Mouse (Mus musculus) MEL (cell line): ENCODE data around the gene Gna11. TPM values are rescaled to one million over a fixed set of nuclear protein-coding genes. Genes with fewer than 3 reads are reported as not detected.

Experiments used
- DNase-seq: peaks from one replicate; pipeline ENCODE4 v3.0.0; 2011; ENCODE audit warnings: low read depth, low spot score
- H3K27ac ChIP-seq: 2 replicates; pipeline ENCODE4 v1.5.1; 2012; ENCODE audit warnings: low read depth, mild to moderate bottlenecking, control low read depth, low read length, moderate library complexity; ENCODE audit not compliant: control insufficient read depth
- H3K27me3 ChIP-seq, 2 experiments: fragments of 150-350 bp in 1 of 2; sonication (generic) in 1 of 2; 2 replicates each; pipeline ENCODE4 v1.6.1; 2012; ENCODE audit warnings: low read length in 2 of 2, mild to moderate bottlenecking in 2 of 2, improper control_type of control experiment in 1 of 2, moderate library complexity in 1 of 2; ENCODE audit not compliant: insufficient read depth in 2 of 2, control insufficient read depth in 1 of 2
- H3K36me3 ChIP-seq, 2 experiments: 2 replicates each; pipeline ENCODE4 v1.6.1; 2012 to 2014; ENCODE audit warnings: low read length in 2 of 2, improper control_type of control experiment in 1 of 2, inconsistent platforms in 1 of 2, mild to moderate bottlenecking in 1 of 2; ENCODE audit not compliant: insufficient read depth in 2 of 2, control insufficient read depth in 1 of 2
- H3K4me1 ChIP-seq, 2 experiments: fragments of 150-350 bp in 1 of 2; sonication (generic) in 1 of 2; 2 replicates each; pipeline ENCODE4 v1.6.1; 2012; ENCODE audit warnings: low read length in 2 of 2, improper control_type of control experiment in 1 of 2, mild to moderate bottlenecking in 1 of 2; ENCODE audit not compliant: insufficient read depth in 2 of 2, control insufficient read depth in 1 of 2
- H3K4me3 ChIP-seq, 2 experiments: fragments of 150-350 bp in 1 of 2; sonication (generic) in 1 of 2; 2 replicates each; pipeline ENCODE4 v1.5.1; 2012; ENCODE audit warnings: low read depth in 2 of 2, low read length in 2 of 2, mild to moderate bottlenecking in 2 of 2, moderate library complexity in 2 of 2, control low read depth in 1 of 2, improper control_type of control experiment in 1 of 2; ENCODE audit not compliant: control insufficient read depth in 1 of 2, insufficient read depth in 1 of 2
- H3K79me2 ChIP-seq: 2 replicates; pipeline ENCODE4 v1.6.1; 2012; ENCODE audit warnings: mild to moderate bottlenecking, low read length, moderate library complexity; ENCODE audit not compliant: control insufficient read depth, poor library complexity, insufficient read depth
- H3K9ac ChIP-seq: 2 replicates; pipeline ENCODE4 v1.6.1; 2012; ENCODE audit warnings: low read depth, mild to moderate bottlenecking, control low read depth, low read length, moderate library complexity; ENCODE audit not compliant: control insufficient read depth, poor library complexity, severe bottlenecking
- H3K9me3 ChIP-seq: fragments of 150-350 bp; sonication (generic); replicated peaks from 2 replicates; pipeline ENCODE4 v1.6.1; 2012; ENCODE audit warnings: mild to moderate bottlenecking, low read length, improper control_type of control experiment, moderate library complexity; ENCODE audit not compliant: insufficient read depth
- BHLHE40 ChIP-seq: IDR thresholded peaks from 2 replicates; pipeline ENCODE4 v1.6.1; 2012; ENCODE audit warnings: low read depth, mild to moderate bottlenecking, inconsistent platforms, low read length, improper control_type of control experiment, borderline replicate concordance
- CHD1 ChIP-seq: IDR thresholded peaks from 2 replicates; pipeline ENCODE4 v1.6.1; 2012; ENCODE audit warnings: low read depth, mild to moderate bottlenecking, inconsistent platforms, low read length, improper control_type of control experiment
- CTCF ChIP-seq, 3 experiments: IDR thresholded peaks in 2 of 3; conservative IDR thresholded peaks in 1 of 3; 2 replicates each; pipeline ENCODE4 v1.5.1; 2011 to 2012; ENCODE audit warnings: low read length in 3 of 3, low read depth in 2 of 3, mild to moderate bottlenecking in 2 of 3, improper control_type of control experiment in 1 of 3, inconsistent platforms in 1 of 3, mixed read lengths in 1 of 3, moderate library complexity in 1 of 3; ENCODE audit not compliant: control insufficient read depth in 1 of 3, insufficient read depth in 1 of 3, poor library complexity in 1 of 3, severe bottlenecking in 1 of 3
- E2F4 ChIP-seq: IDR thresholded peaks from 2 replicates; pipeline ENCODE4 v1.6.1; 2011; ENCODE audit warnings: low read depth, low read length, improper control_type of control experiment, borderline replicate concordance
- GABPA ChIP-seq: IDR thresholded peaks from 2 replicates; pipeline ENCODE4 v1.6.1; 2012; ENCODE audit warnings: low read depth, mild to moderate bottlenecking, inconsistent platforms, low read length, improper control_type of control experiment, moderate library complexity
- JUND ChIP-seq: IDR thresholded peaks from 2 replicates; pipeline ENCODE4 v1.6.1; 2011; ENCODE audit warnings: low read depth, mild to moderate bottlenecking, improper control_type of control experiment, low read length
- MEF2A ChIP-seq: IDR thresholded peaks from 2 replicates; pipeline ENCODE4 v1.6.1; 2014; ENCODE audit warnings: low read depth, mild to moderate bottlenecking, inconsistent platforms, low read length, improper control_type of control experiment; ENCODE audit not compliant: poor library complexity, insufficient replicate concordance, severe bottlenecking; ENCODE audit errors: extremely low read depth
- MYC ChIP-seq: IDR thresholded peaks from 2 replicates; pipeline ENCODE4 v1.6.1; 2011; ENCODE audit warnings: low read depth, mild to moderate bottlenecking, low read length, improper control_type of control experiment, moderate library complexity
- NELFE ChIP-seq: IDR thresholded peaks from 2 replicates; pipeline ENCODE4 v1.6.1; 2011; ENCODE audit warnings: low read depth, low read length, improper control_type of control experiment
- POLR2A ChIP-seq, 2 experiments: IDR thresholded peaks; 2 replicates each; pipeline ENCODE4 v1.6.1; 2011 to 2012; ENCODE audit warnings: low read length in 2 of 2, mild to moderate bottlenecking in 2 of 2, control low read depth in 1 of 2, improper control_type of control experiment in 1 of 2, low read depth in 1 of 2, moderate library complexity in 1 of 2; ENCODE audit not compliant: control insufficient read depth in 1 of 2, insufficient read depth in 1 of 2, poor library complexity in 1 of 2
- RAD21 ChIP-seq: IDR thresholded peaks from 2 replicates; pipeline ENCODE4 v1.6.1; 2011; ENCODE audit warnings: mild to moderate bottlenecking, low read depth, low read length, improper control_type of control experiment
- RCOR1 ChIP-seq: IDR thresholded peaks from 2 replicates; pipeline ENCODE4 v1.6.1; 2012; ENCODE audit warnings: low read depth, mild to moderate bottlenecking, inconsistent platforms, low read length, improper control_type of control experiment
- SIN3A ChIP-seq: IDR thresholded peaks from 2 replicates; pipeline ENCODE4 v1.6.1; 2012; ENCODE audit warnings: low read length, improper control_type of control experiment, inconsistent platforms
- TCF12 ChIP-seq: IDR thresholded peaks from 2 replicates; pipeline ENCODE4 v1.6.1; 2014; ENCODE audit warnings: low read depth, mild to moderate bottlenecking, inconsistent platforms, low read length, improper control_type of control experiment, moderate library complexity
- polyA plus RNA-seq, 2 experiments: library from polyadenylated mRNA; stranded (reverse) in 1 of 2; unstranded in 1 of 2; fragments of >175 nt in 1 of 2; fragments of >200 nt in 1 of 2; gene quantifications; 2 replicates each; pipeline versions ENCODE4 v1.2.1 to v1.2.4; 2012; ENCODE audit warnings: low replicate concordance in 2 of 2, low read depth in 1 of 2; ENCODE audit not compliant: insufficient read length in 2 of 2, insufficient read depth in 1 of 2, missing spikeins in 1 of 2
- total RNA-seq: library from RNA; depleted of rRNA; stranded (reverse); fragments of 300-350 nt; gene quantifications from 2 replicates; pipeline ENCODE4 v1.2.3, GENCODE M21; 2012

The Gna11 gene
- total and polyA plus RNA-seq, 3 experiments: 14.1 to 18.4 TPM; not detected in 1

GRCm38 (mm10) chr10:81496264-81496901 is 48.6 kb downstream of the Gna11 start, which contains the start of gene Ncln (continued):
- TF ChIP-seq BHLHE40 (no peak), GABPA (peak; percentile 64; the same call in 1 of the 2 replicates), NELFE (peak; percentile 90)

DNA sequence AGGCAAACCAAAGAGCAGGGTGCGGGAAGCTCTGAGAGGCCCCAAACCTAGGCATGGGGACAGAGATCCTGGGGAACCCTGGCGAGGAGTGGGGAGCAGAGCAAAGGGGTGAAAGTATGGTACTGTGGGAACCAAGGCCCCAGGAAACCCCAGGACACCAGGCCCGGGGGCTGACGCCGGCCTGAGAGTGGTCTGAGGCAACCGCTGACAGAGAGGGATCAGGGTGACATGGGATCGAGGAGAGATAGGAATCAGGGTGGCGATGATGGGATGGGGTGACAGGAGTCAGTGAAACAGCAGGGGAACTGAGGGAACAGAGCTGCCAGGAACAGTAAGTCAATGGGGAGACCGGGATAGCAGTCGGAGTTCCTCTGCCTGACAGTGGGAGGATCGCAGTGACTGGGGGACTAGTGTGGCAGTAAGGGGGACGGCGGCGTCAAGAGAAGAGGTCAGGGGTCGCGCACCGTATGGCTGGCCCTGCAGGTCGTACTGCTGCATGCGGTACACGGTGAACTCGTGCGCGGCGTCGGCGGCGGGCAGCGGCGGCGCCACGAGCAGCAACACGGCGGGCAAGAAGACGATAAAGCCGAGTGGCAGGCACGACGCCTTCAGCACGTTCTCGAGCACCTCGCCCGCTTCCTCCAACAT is 49.2 kb downstream of the Gna11 start:
- Histone ChIP-seq H3K36me3 (peaks cover 0 to 14% of the 10 kb centered on the region in 2 experiments; a peak in 3 of 4 replicates), H3K4me1 (peaks cover 0 to 28% of the 10 kb centered on the region in 2 experiments; a peak in 3 of 4 replicates), H3K27ac (peak overlapping the region; percentile 54), H3K4me3 (peak overlapping the region; percentile 55 to 76)
- DNase-seq: no peak
- TF ChIP-seq RCOR1: no peak
- TF ChIP-seq MYC: 0 out of 2 replicates have a peak, but pooled peaks have one; percentile 27
- TF ChIP-seq CTCF (IDR thresholded peaks at IDR 0.05 in 2 of 3, conservative IDR thresholded peaks at IDR 0.05 in 1 of 3; ENCODE audit: control insufficient read depth in 1 of 3, insufficient read depth in 1 of 3, low read depth in 2 of 3, low read length in 3 of 3, poor library complexity in 1 of 3, severe bottlenecking in 1 of 3): no peak
- no peak for TF ChIP-seq E2F4
- no peak for TF ChIP-seq JUND
- TF ChIP-seq TCF12: no peak
- no peak for TF ChIP-seq MEF2A
- TF ChIP-seq CHD1: 0 out of 2 replicates have a peak, but pooled peaks have one; percentile 23
- no peak for TF ChIP-seq RAD21
- TF ChIP-seq SIN3A: no peak
- peak in 1 of 2 experiments; percentile 65; a peak in 3 of 4 replicates for TF ChIP-seq POLR2A (IDR thresholded peaks at IDR 0.05; ENCODE audit: control insufficient read depth in 1 of 2, insufficient read depth in 1 of 2, low read depth in 1 of 2, low read length in 2 of 2, poor library complexity in 1 of 2)
- TF ChIP-seq, all 39 proteins: peak for 3
- Histone ChIP-seq H3K27me3 (no peaks in the 10 kb centered on the region), H3K79me2 (peaks cover 29% of the 10 kb centered on the region), H3K9ac (peak overlapping the region; percentile 96), H3K9me3 (no peaks in the 10 kb centered on the region)

GRCm38 (mm10) chr10:81495151-81495550 is 49.8 kb downstream of the Gna11 start:
- no peaks in the 10 kb centered on the region for H3K27me3 ChIP-seq
- peak overlapping the region; percentile 55 to 76 for H3K4me3 ChIP-seq
- peak overlapping the region; percentile 96 for H3K9ac ChIP-seq
- H3K4me1 ChIP-seq: peaks cover 0 to 28% of the 10 kb centered on the region in 2 experiments; a peak in 3 of 4 replicates
- H3K9me3 ChIP-seq: no peaks in the 10 kb centered on the region
- peak overlapping the region; percentile 54; the same call in 1 of the 2 replicates for H3K27ac ChIP-seq
- H3K36me3 ChIP-seq: peaks cover 0 to 14% of the 10 kb centered on the region in 2 experiments; a peak in 3 of 4 replicates
- no peak for DNase-seq
- TF ChIP-seq TCF12 (no peak), CHD1 (0 out of 2 replicates have a peak, but pooled peaks have one; percentile 6)
- H3K79me2 ChIP-seq: peaks cover 29% of the 10 kb centered on the region
